In genomic region chr2:125765029-125765428, GRCm38 (mm10) we compare ENCODE assay signal across 10 mouse cellular contexts. TPM values are rescaled to one million over a fixed set of nuclear protein-coding genes. Genes with fewer than 3 reads are reported as not detected.
DNase-seq lines count a peak whose midpoint lies in the region; ATAC-seq and TF ChIP-seq lines count a peak whose summit lies in the region.
"Had no signal": no experiment of that assay in that cellular context is flagged by ENCODE, and none has a peak within 500 bp of the region (broad histone marks: within the 10 kb centered on the region; RNA-seq: fewer than 3 reads in every experiment).

No protein-coding gene starts in this region.

- H3K9me3 ChIP-seq in forebrain, embryonic 11.5 days (ENCODE audit: control insufficient read depth, low read length): no peaks in the 10 kb centered on the region
- H3K9me3 ChIP-seq: limb, embryonic 15.5 days; neural tube, embryonic 15.5 days had no signal

- no peaks in the 10 kb centered on the region; the same call in 1 of the 2 replicates for H3K27me3 ChIP-seq in cerebellum, adult 2 months (ENCODE audit: control insufficient read depth, insufficient read depth, low read length)
- no peaks in the 10 kb centered on the region for H3K27me3 ChIP-seq in forebrain, embryonic 11.5 days (ENCODE audit: control insufficient read depth, insufficient read depth, low read length)
- H3K27me3 ChIP-seq: limb, embryonic 15.5 days; neural tube, embryonic 15.5 days had no signal

- intact Hi-C loops in left cerebral cortex, postnatal 36 days (cut with DNase I): loop anchor here (5.0 kb wide), 1 partner anchor 67 kb away; no protein-coding TSS in a partner anchor

- peak; percentile 70 for TF ChIP-seq CTCF in cerebellum, adult 2 months (IDR thresholded peaks at IDR 0.05; ENCODE audit: borderline replicate concordance, insufficient read depth, low read depth, low read length)
- peak; percentile 43 for TF ChIP-seq CTCF in bone marrow, adult 2 months (IDR thresholded peaks at IDR 0.05; ENCODE audit: control insufficient read depth, insufficient read depth, low read length)

- no peaks in the 10 kb centered on the region; the same call in 1 of the 2 replicates for H3K36me3 ChIP-seq in forebrain, embryonic 11.5 days (ENCODE audit: control insufficient read depth, insufficient read depth, low read length)

- no peak overlapping the region for H3K4me2 ChIP-seq in forebrain, embryonic 11.5 days (ENCODE audit: low read depth, low read length, severe bottlenecking)
- H3K4me2 ChIP-seq: limb, embryonic 15.5 days; neural tube, embryonic 15.5 days had no signal

- H3K27ac ChIP-seq in cerebellum, adult 2 months (ENCODE audit: insufficient read depth, low read length): no peak overlapping the region
- H3K27ac ChIP-seq in bone marrow, adult 2 months (ENCODE audit: control insufficient read depth, insufficient read depth, low read depth, low read length, poor library complexity): no peak overlapping the region
- no peak overlapping the region for H3K27ac ChIP-seq in forebrain, embryonic 11.5 days (ENCODE audit: low read depth, low read length)
- H3K27ac ChIP-seq: limb, embryonic 15.5 days; neural tube, embryonic 15.5 days had no signal

- 0 out of 2 replicates have a peak, but pooled peaks have one; percentile 45 for ATAC-seq in megakaryocyte, adult 5-6 weeks (ENCODE audit: poor library complexity, severe bottlenecking)
- no peak for ATAC-seq in forebrain, embryonic 11.5 days (replicated peaks; ENCODE audit: low FRiP score)

- no peaks in the 10 kb centered on the region for H3K4me1 ChIP-seq in cerebellum, adult 2 months (ENCODE audit: control insufficient read depth, insufficient read depth, low read length)
- no peaks in the 10 kb centered on the region for H3K4me1 ChIP-seq in bone marrow, adult 2 months (ENCODE audit: control insufficient read depth, insufficient read depth, low read length)
- H3K4me1 ChIP-seq in forebrain, embryonic 11.5 days (replicated peaks; ENCODE audit: control insufficient read depth, insufficient read depth, low read length): no peaks in the 10 kb centered on the region
- H3K4me1 ChIP-seq: limb, embryonic 15.5 days; neural tube, embryonic 15.5 days had no signal

- WGBS in cerebellum, adult 2 months: 43% methylated on average over 3 of the region's 3 CpGs
- 71% methylated on average over 3 of the region's 3 CpGs for WGBS in bone marrow, adult 2 months
- WGBS in forebrain, embryonic 11.5 days: 88% methylated on average over 3 of the region's 3 CpGs

- DNase-seq in cerebellum, adult 2 months: peak in 1 of 2 experiments; percentile 23
- no peak for DNase-seq in cerebellum, adult 8-10 months
- peak; percentile 38 for DNase-seq in kidney, postnatal 10 days
- DNase-seq in kidney, adult 8-10 months: no peak
- no peak for DNase-seq in forebrain, embryonic 11.5 days (ENCODE audit: low spot score)
- no peak for DNase-seq in left cerebral cortex, postnatal 36 days (ENCODE audit: low spot score in 2 of 2)

- no peak for TF ChIP-seq POLR2A in cerebellum, adult 2 months (IDR thresholded peaks at IDR 0.05; ENCODE audit: borderline replicate concordance, insufficient read depth, low read length)
- no peak for TF ChIP-seq POLR2A in bone marrow, adult 2 months (IDR thresholded peaks at IDR 0.05; ENCODE audit: borderline replicate concordance, control insufficient read depth, low read depth, low read length)

- no peak overlapping the region for H3K4me3 ChIP-seq in cerebellum, adult 2 months (replicated peaks; ENCODE audit: insufficient read depth, low read depth, low read length)
- H3K4me3 ChIP-seq in bone marrow, adult 2 months (replicated peaks; ENCODE audit: control insufficient read depth, low read depth, low read length): no peak overlapping the region
- no peak overlapping the region for H3K4me3 ChIP-seq in forebrain, embryonic 11.5 days (ENCODE audit: low read depth, low read length)
- H3K4me3 ChIP-seq: limb, embryonic 15.5 days; neural tube, embryonic 15.5 days had no signal

- no peak overlapping the region for H3K9ac ChIP-seq in forebrain, embryonic 11.5 days (ENCODE audit: low read length)
- H3K9ac ChIP-seq: limb, embryonic 15.5 days; neural tube, embryonic 15.5 days had no signal

RNA-seq across cellular contexts. Expression of gene Secisbp2l, which starts 17.6 kb away (rescaled TPM):
- polyA plus RNA-seq in cerebellum, adult 2 months (2012; rRNA removed): 36.8 and 37.7 TPM in 2 replicates
- polyA plus RNA-seq in bone marrow, adult 2 months (2011; ENCODE audit: insufficient read depth, insufficient read length, low replicate concordance, missing spikeins): 14.1 and 14.3 TPM in 2 replicates
- total RNA-seq in megakaryocyte, adult 5-6 weeks (2015): 19.1 and 20.8 TPM in 2 replicates
- 28.1 and 35.0 TPM in 2 replicates for total RNA-seq in megakaryocyte, adult 5-6 weeks (2017)
- 28.6 and 29.4 TPM in 2 replicates for polyA plus RNA-seq in forebrain, embryonic 11.5 days (2014; fragmentation: Nextera tagmentation; extraction: Ambion mirVana)
- 100 to 1,000 TPM; 103 to 107 TPM for total RNA-seq in left cerebral cortex, postnatal 36 days (2021)

RNA-seq across cellular contexts. Expression of gene Shc4, which starts 41.1 kb away (rescaled TPM):
- polyA plus RNA-seq in cerebellum, adult 2 months (2012; rRNA removed): 6.7 and 7.0 TPM in 2 replicates
- 0.34 TPM in 1 of 2 replicates, not detected in the other for polyA plus RNA-seq in bone marrow, adult 2 months (2011; ENCODE audit: insufficient read depth, insufficient read length, low replicate concordance, missing spikeins)
- 0.13 and 0.46 TPM in 2 replicates for total RNA-seq in megakaryocyte, adult 5-6 weeks (2015)
- total RNA-seq in megakaryocyte, adult 5-6 weeks (2017): 0.07 and 0.16 TPM in 2 replicates
- polyA plus RNA-seq in forebrain, embryonic 11.5 days (2014; fragmentation: Nextera tagmentation; extraction: Ambion mirVana): 1.3 TPM in 2 replicates
- total RNA-seq in left cerebral cortex, postnatal 36 days (2021): 1 to 10 TPM; 5.3 to 5.7 TPM
